Mouse (Mus musculus) MEL (cell line): Measurements from ENCODE around the gene Llph.

Experiments
- CHD1 ChIP-seq: IDR thresholded peaks from 2 replicates; pipeline ENCODE4 v1.6.1; 2012; ENCODE audit warnings: low read depth, mild to moderate bottlenecking, inconsistent platforms, low read length, improper control_type of control experiment
- CHD2 ChIP-seq: IDR thresholded peaks from 2 replicates; pipeline ENCODE4 v1.6.1; 2011; ENCODE audit warnings: low read length, improper control_type of control experiment
- CTCF ChIP-seq, 3 experiments: IDR thresholded peaks in 2 of 3; conservative IDR thresholded peaks in 1 of 3; 2 replicates each; pipeline ENCODE4 v1.5.1; 2011 to 2012; ENCODE audit warnings: low read length in 3 of 3, low read depth in 2 of 3, mild to moderate bottlenecking in 2 of 3, improper control_type of control experiment in 1 of 3, inconsistent platforms in 1 of 3, mixed read lengths in 1 of 3, moderate library complexity in 1 of 3; ENCODE audit not compliant: control insufficient read depth in 1 of 3, insufficient read depth in 1 of 3, poor library complexity in 1 of 3, severe bottlenecking in 1 of 3
- EP300 ChIP-seq, 2 experiments: IDR thresholded peaks; 2 replicates each; pipeline ENCODE4 v1.6.1; 2011; ENCODE audit warnings: improper control_type of control experiment in 2 of 2, low read length in 2 of 2, low read depth in 1 of 2, mild to moderate bottlenecking in 1 of 2
- ETS1 ChIP-seq: IDR thresholded peaks from 2 replicates; pipeline ENCODE4 v1.6.1; 2012; ENCODE audit warnings: low read depth, mild to moderate bottlenecking, inconsistent platforms, low read length, improper control_type of control experiment, moderate library complexity
- GATA1 ChIP-seq: IDR thresholded peaks from 2 replicates; pipeline ENCODE4 v1.6.1; 2011; ENCODE audit warnings: low read depth, low read length, improper control_type of control experiment
- HCFC1 ChIP-seq: IDR thresholded peaks from 2 replicates; pipeline ENCODE4 v1.6.1; 2012; ENCODE audit warnings: low read depth, mild to moderate bottlenecking, inconsistent platforms, low read length, improper control_type of control experiment, moderate library complexity
- KAT2A ChIP-seq: conservative IDR thresholded peaks from 2 replicates; pipeline ENCODE4 v1.6.1; 2012; ENCODE audit warnings: low read depth, low read length, improper control_type of control experiment, inconsistent platforms
- MAX ChIP-seq: IDR thresholded peaks from 2 replicates; pipeline ENCODE4 v1.6.1; 2011; ENCODE audit warnings: low read length, improper control_type of control experiment
- MYC ChIP-seq: IDR thresholded peaks from 2 replicates; pipeline ENCODE4 v1.6.1; 2011; ENCODE audit warnings: low read depth, mild to moderate bottlenecking, low read length, improper control_type of control experiment, moderate library complexity
- NELFE ChIP-seq: IDR thresholded peaks from 2 replicates; pipeline ENCODE4 v1.6.1; 2011; ENCODE audit warnings: low read depth, low read length, improper control_type of control experiment
- POLR2AphosphoS5 ChIP-seq: IDR thresholded peaks from 2 replicates; pipeline ENCODE4 v1.6.1; 2012; ENCODE audit warnings: low read depth, borderline replicate concordance, mild to moderate bottlenecking, inconsistent platforms, low read length, moderate library complexity, mixed read lengths
- USF1 ChIP-seq: IDR thresholded peaks from 2 replicates; pipeline ENCODE4 v1.6.1; 2014; ENCODE audit warnings: low read depth, mild to moderate bottlenecking, inconsistent platforms, low read length, improper control_type of control experiment, moderate library complexity

DNA sequence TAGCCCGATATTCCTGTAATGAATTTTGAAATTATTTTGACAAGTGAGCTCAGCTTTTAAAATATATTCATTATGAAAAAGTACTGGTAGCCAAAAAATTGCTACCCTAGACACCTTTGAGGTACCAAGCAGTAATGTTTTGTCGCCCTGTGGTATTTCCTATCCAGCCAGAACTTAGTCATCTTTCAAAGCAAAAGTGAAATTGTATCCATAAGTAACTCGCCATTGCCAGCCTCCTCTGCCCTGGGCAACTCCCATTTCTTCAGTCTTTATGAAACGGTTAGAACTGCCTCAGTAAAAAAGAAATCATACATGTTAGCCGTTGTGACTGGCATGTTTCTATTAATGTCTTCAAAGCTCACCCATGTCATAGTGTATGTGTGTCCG is 17.3 kb upstream of the Llph start:
- TF ChIP-seq CTCF (IDR thresholded peaks at IDR 0.05 in 2 of 3, conservative IDR thresholded peaks at IDR 0.05 in 1 of 3; ENCODE audit: control insufficient read depth in 1 of 3, insufficient read depth in 1 of 3, low read depth in 2 of 3, low read length in 3 of 3, poor library complexity in 1 of 3, severe bottlenecking in 1 of 3): no peak
- TF ChIP-seq KAT2A: no peak
- no peak for TF ChIP-seq POLR2AphosphoS5
- no peak for TF ChIP-seq CHD1
- TF ChIP-seq CHD2: no peak
- no peak for TF ChIP-seq MAX
- TF ChIP-seq USF1: no peak
- no peak for TF ChIP-seq NELFE
- TF ChIP-seq HCFC1: no peak
- no peak for TF ChIP-seq ETS1
- no peak for TF ChIP-seq EP300 (IDR thresholded peaks at IDR 0.05; ENCODE audit: low read depth in 1 of 2, low read length in 2 of 2)
- TF ChIP-seq MYC: no peak
- no peak for TF ChIP-seq GATA1
